Mouse (Mus musculus): ENCODE measurements at regions not wholly inside any gene's neighbourhood (a gene's known extent, or its start where the extent isn't known, plus 50 kb on each side); places are given as distances from the start of the nearest gene placed in this dataset.

- Histone ChIP-seq H3K4me3 (replicated peaks) (no peak overlapping the region), H3K27me3 (replicated peaks) (peaks cover 2% of the 10 kb centered on the region), H3K36me3 (replicated peaks; ENCODE audit: low read length) (no peaks in the 10 kb centered on the region), H3K9me3 (0 out of 2 replicates have a peak, but pooled peaks cover 3% of the 10 kb centered on the region), H3K4me1 (no peaks in the 10 kb centered on the region)
- TF ChIP-seq GATA1 (IDR thresholded peaks at IDR 0.05; ENCODE audit: borderline replicate concordance, low read length) (no peak), FLI1 (IDR thresholded peaks at IDR 0.05; ENCODE audit: low read length) (no peak)
Observed at GRCm38 (mm10) chr7:74669110-74669509, 114.5 kb upstream of the Slco3a1 start.

DNA sequence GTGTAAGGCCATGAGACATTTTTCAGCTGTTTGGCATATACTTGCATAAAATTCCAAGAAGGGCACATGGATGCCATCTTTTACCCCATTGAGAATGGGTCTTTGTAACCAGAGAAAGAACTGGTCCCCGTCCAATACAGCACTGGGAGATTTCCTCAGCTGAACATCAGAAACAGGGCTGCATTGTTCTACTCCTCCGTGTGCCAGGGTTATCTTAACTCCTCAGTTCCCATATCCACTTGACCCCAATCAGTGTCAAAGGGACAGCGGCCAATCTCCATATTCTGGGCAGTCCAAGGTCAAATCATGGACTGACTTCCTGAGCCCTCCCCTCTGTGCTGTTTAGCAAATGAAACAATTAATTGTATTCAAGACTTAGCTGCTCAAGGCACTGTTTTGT lies 112.5 kb upstream of the Slco3a1 start:
- no peaks in the 10 kb centered on the region for H3K36me3 ChIP-seq (replicated peaks; ENCODE audit: low read length)

GRCm38 (mm10) chr7:74663820-74664219 lies 109.2 kb upstream of the Slco3a1 start:
- no peak overlapping the region for H3K4me3 ChIP-seq (replicated peaks)
- no peaks in the 10 kb centered on the region for H3K4me1 ChIP-seq
- no peaks in the 10 kb centered on the region for H3K27me3 ChIP-seq (replicated peaks)
- H3K36me3 ChIP-seq (replicated peaks; ENCODE audit: low read length), result no peaks in the 10 kb centered on the region
- TF ChIP-seq GATA1 (IDR thresholded peaks at IDR 0.05; ENCODE audit: borderline replicate concordance, low read length) (no peak), FLI1 (IDR thresholded peaks at IDR 0.05; ENCODE audit: low read length) (no peak)
- H3K9me3 ChIP-seq, result no peaks in the 10 kb centered on the region

More for the DNA sequence above, 112.5 kb upstream of the Slco3a1 start:
- TF ChIP-seq GATA1 (IDR thresholded peaks at IDR 0.05; ENCODE audit: borderline replicate concordance, low read length), result no peak
- no peak for TF ChIP-seq FLI1 (IDR thresholded peaks at IDR 0.05; ENCODE audit: low read length)
- Histone ChIP-seq H3K9me3 (no peaks in the 10 kb centered on the region), H3K4me3 (replicated peaks) (no peak overlapping the region), H3K4me1 (no peaks in the 10 kb centered on the region), H3K27me3 (replicated peaks) (no peaks in the 10 kb centered on the region)

GRCm38 (mm10) chr7:74647310-74647709 lies 92.7 kb upstream of the Slco3a1 start:
- TF ChIP-seq FLI1 (IDR thresholded peaks at IDR 0.05; ENCODE audit: low read length), result no peak
- no peak for TF ChIP-seq GATA1 (IDR thresholded peaks at IDR 0.05; ENCODE audit: borderline replicate concordance, low read length)
- no peak overlapping the region for H3K4me3 ChIP-seq (replicated peaks)
- H3K27me3 ChIP-seq (replicated peaks), result peaks cover 2% of the 10 kb centered on the region
- no peaks in the 10 kb centered on the region for H3K36me3 ChIP-seq (replicated peaks; ENCODE audit: low read length)
- H3K4me1 ChIP-seq, result peaks cover 25% of the 10 kb centered on the region
- H3K9me3 ChIP-seq, result no peaks in the 10 kb centered on the region

GRCm38 (mm10) chr7:74640171-74640570 lies 85.6 kb upstream of the Slco3a1 start:
- no peaks in the 10 kb centered on the region for H3K36me3 ChIP-seq (replicated peaks; ENCODE audit: low read length)
- H3K9me3 ChIP-seq, result no peaks in the 10 kb centered on the region
- TF ChIP-seq FLI1 (IDR thresholded peaks at IDR 0.05; ENCODE audit: low read length), result no peak
- H3K27me3 ChIP-seq (replicated peaks), result no peaks in the 10 kb centered on the region
- no peak overlapping the region for H3K4me3 ChIP-seq (replicated peaks)
- no peaks in the 10 kb centered on the region for H3K4me1 ChIP-seq

DNA sequence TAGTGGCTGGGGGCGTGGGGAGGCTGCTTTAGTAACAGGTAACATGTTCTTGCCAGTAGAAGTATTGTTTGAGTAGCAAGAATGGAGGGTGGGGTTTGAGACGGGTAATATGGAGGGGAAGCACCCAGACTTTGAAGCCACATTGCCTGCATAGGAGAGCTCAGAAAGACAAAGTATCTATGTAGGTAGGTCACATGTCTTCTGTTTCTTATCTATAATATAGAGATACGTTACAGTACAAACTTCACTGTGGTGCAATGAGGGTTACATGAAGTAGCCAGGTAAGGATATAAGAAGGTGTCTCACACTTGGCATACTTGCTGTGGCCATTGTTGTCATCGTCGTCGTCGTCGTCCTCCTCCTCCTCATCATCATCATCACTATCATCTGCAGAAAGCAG lies 77.6 kb upstream of the Slco3a1 start:
- TF ChIP-seq GATA1 (IDR thresholded peaks at IDR 0.05; ENCODE audit: borderline replicate concordance, low read length) (no peak), FLI1 (IDR thresholded peaks at IDR 0.05; ENCODE audit: low read length) (no peak)
- H3K36me3 ChIP-seq (replicated peaks; ENCODE audit: low read length), result no peaks in the 10 kb centered on the region
- H3K4me1 ChIP-seq, result no peaks in the 10 kb centered on the region
- H3K27me3 ChIP-seq (replicated peaks), result no peaks in the 10 kb centered on the region
- no peaks in the 10 kb centered on the region for H3K9me3 ChIP-seq
- H3K4me3 ChIP-seq (replicated peaks), result no peak overlapping the region

DNA sequence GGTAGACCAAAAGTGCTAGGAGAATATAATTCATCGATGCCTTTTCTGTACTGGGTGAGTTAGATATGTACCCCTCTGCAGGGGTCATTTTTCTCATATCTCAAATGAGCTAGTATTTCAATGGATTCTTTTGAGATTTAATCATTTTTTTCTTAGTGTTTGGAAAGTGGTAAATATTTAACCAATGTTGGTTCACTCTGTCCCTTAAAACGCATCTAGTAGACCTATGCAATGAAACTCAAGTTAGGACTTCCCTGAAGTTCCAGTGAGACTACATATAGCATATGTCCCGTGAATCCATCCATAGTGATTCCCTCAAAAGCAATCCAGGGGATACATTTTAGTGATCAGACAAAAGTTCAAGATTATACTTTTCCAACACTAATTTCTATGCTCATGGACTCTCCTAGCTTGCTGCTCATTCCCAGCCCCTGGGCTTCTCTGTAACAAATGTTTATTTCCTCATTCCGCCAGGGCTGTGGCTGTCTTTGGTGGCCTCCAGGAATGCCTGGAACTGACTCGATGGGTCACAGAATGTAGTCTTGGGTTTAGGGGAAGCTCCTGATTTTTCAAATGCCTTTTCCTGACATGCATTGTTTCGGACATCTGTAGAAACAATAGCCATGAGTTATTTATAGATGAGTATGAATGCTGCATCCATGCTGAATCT lies 74.4 kb upstream of the Slco3a1 start:
- Histone ChIP-seq H3K27me3 (replicated peaks) (peaks cover 2% of the 10 kb centered on the region), H3K4me3 (replicated peaks) (no peak overlapping the region), H3K36me3 (replicated peaks; ENCODE audit: low read length) (no peaks in the 10 kb centered on the region), H3K9me3 (no peaks in the 10 kb centered on the region), H3K4me1 (no peaks in the 10 kb centered on the region)
- TF ChIP-seq FLI1 (IDR thresholded peaks at IDR 0.05; ENCODE audit: low read length) (no peak), GATA1 (IDR thresholded peaks at IDR 0.05; ENCODE audit: borderline replicate concordance, low read length) (no peak)

All from megakaryocyte, embryonic 14.5 days (primary cell).